Mouse (Mus musculus) liver, adult 2 months (tissue): ENCODE measurements around the gene Cnn2. TPM values are rescaled to one million over a fixed set of nuclear protein-coding genes. Genes with fewer than 3 reads are reported as not detected.
"Not testable (repeated sequence)": the region's sequence is repeated elsewhere in the genome, so short reads cannot be mapped to it uniquely, and the experiment has no call there.

Source experiments
- DNase-seq: peaks from one replicate; pipeline ENCODE4 v3.0.0-alpha.2; 2011; ENCODE audit warnings: low read depth, low spot score; ENCODE audit errors: extremely low read depth
- H3K27ac ChIP-seq: fragments of 200-500 bp; replicated peaks from 2 replicates; pipeline ENCODE4 v1.5.1; 2012; ENCODE audit warnings: low read depth, mild to moderate bottlenecking, control low read depth, inconsistent platforms, low read length; ENCODE audit not compliant: insufficient read depth
- H3K27me3 ChIP-seq: fragments of 200-500 bp; 2 replicates; pipeline ENCODE4 v1.6.1; 2012; ENCODE audit warnings: mild to moderate bottlenecking, moderate library complexity, low read length, inconsistent platforms; ENCODE audit not compliant: control insufficient read depth, insufficient read depth
- H3K36me3 ChIP-seq: fragments of 200-500 bp; 2 replicates; pipeline ENCODE4 v1.6.1; 2012; ENCODE audit warnings: low read length, inconsistent platforms; ENCODE audit not compliant: control insufficient read depth, insufficient read depth
- H3K4me1 ChIP-seq: fragments of 200-500 bp; 2 replicates; pipeline ENCODE4 v1.6.1; 2011; ENCODE audit warnings: low read length; ENCODE audit not compliant: control insufficient read depth, insufficient read depth
- H3K4me3 ChIP-seq: fragments of 200-500 bp; 2 replicates; pipeline ENCODE4 v1.5.1; 2011; ENCODE audit warnings: low read depth, mild to moderate bottlenecking, control low read depth, low read length, moderate library complexity; ENCODE audit not compliant: insufficient read depth
- H3K79me2 ChIP-seq: fragments of 200-500 bp; 2 replicates; pipeline ENCODE4 v1.6.1; 2012; ENCODE audit warnings: inconsistent platforms, mild to moderate bottlenecking, low read length, moderate library complexity; ENCODE audit not compliant: control insufficient read depth, insufficient read depth
- H3K9ac ChIP-seq: fragments of 200-500 bp; 2 replicates; pipeline ENCODE4 v1.6.1; 2012; ENCODE audit warnings: low read depth, mild to moderate bottlenecking, control low read depth, inconsistent platforms, low read length
- CTCF ChIP-seq: fragments of 200-500 bp; IDR thresholded peaks from 2 replicates; pipeline ENCODE4 v1.5.1; 2011; ENCODE audit warnings: low read depth, low read length, control low read depth
- POLR2A ChIP-seq: fragments of 200-500 bp; IDR thresholded peaks from 2 replicates; pipeline ENCODE4 v1.6.1; 2011; ENCODE audit warnings: low read length, control low read depth; ENCODE audit not compliant: insufficient read depth; ENCODE audit errors: extremely low read depth
- WGBS: fragments of 180-500 bp; shearing (Covaris S2); methylation state at CpG from one replicate; pipeline ENCODE4 v1.1.7; 2018; 5-methylcytosine and 5-hydroxymethylcytosine counted together
- polyA plus RNA-seq: library from polyadenylated mRNA; depleted of rRNA; stranded (reverse); fragments of >200 nt; gene quantifications from 2 replicates; pipeline ENCODE4 v1.2.3, GENCODE M21; 2012
- total RNA-seq: library from RNA; depleted of rRNA; stranded (reverse); fragments of >200 nt; gene quantifications from 2 replicates; pipeline ENCODE4 v1.2.3, GENCODE M21; 2014

Gene Cnn2
- total and polyA plus RNA-seq, 2 experiments, result 5.2 to 9.8 TPM

DNA sequence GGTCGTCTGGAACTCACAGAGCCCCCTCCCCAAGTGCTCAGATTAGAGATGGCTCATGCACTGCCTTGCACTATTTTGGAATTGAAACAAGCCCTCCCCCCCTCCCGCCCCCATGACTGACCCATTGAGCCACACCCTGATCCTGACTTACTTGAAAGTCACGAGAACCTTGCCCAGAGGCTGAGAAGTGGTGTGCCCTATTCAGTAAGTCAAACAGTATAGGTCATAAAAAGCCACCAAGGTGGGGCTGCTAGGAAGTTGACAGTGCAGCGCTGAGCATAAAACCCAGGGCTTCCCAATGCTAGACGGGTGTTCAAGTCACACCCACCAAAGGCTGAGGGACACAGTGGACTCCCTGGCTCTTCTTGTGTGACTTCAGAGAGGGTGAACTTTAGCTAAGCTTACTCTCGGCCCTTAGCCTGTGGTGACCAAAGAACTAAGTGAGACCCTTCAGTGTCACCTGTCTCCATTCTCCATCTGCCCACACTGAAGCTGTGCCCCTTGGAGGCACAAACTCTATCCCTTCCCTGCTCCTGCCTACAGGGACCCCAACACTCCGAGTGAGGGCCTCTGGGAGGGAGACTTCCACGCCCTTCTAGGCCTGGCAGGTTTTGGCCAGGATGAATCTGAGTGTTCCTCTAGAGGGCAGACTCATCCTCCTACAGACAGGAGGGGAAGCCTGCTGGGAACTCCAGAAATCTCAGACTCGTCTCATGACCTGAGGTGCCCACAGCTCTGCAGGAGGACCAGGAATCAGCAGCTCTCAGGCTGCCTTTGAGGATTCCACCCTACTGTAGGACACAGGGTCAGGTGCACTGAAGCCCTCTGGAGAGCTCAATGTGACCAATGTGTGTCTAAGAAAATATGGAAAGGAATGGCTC is 45.4 kb downstream of the Cnn2 start:
- Histone ChIP-seq H3K36me3 (peaks cover 3% of the 10 kb centered on the region; the same call in 1 of the 2 replicates), H3K27ac (peak overlapping the region; percentile 35), H3K27me3 (no peaks in the 10 kb centered on the region), H3K4me3 (no peak overlapping the region), H3K9ac (no peak overlapping the region), H3K4me1 (peaks cover 11% of the 10 kb centered on the region; the same call in 1 of the 2 replicates), H3K79me2 (peaks cover 5% of the 10 kb centered on the region; the same call in 1 of the 2 replicates)
- peak; percentile 42 for DNase-seq
- 37% methylated on average over 9 of the region's 9 CpGs for WGBS
- TF ChIP-seq CTCF, result peak; percentile 62
- TF ChIP-seq POLR2A, result no peak

GRCm38 (mm10) chr10:80035148-80035547 is 46.8 kb downstream of the Cnn2 start:
- H3K79me2 ChIP-seq, result peaks cover 9% of the 10 kb centered on the region; the same call in 1 of the 2 replicates
- no peak overlapping the region for H3K9ac ChIP-seq
- whole genome bisulfite sequencing, result 89% methylated on average over 8 of the region's 8 CpGs
- no peak overlapping the region for H3K27ac ChIP-seq
- H3K36me3 ChIP-seq, result peaks cover 3% of the 10 kb centered on the region; the same call in 1 of the 2 replicates
- TF ChIP-seq POLR2A (no peak), CTCF (no peak)
- H3K4me1 ChIP-seq, result peaks cover 14% of the 10 kb centered on the region; the same call in 1 of the 2 replicates
- H3K27me3 ChIP-seq, result no peaks in the 10 kb centered on the region
- H3K4me3 ChIP-seq, result no peak overlapping the region
- no peak for DNase-seq

- DNase-seq, result no peak
- Histone ChIP-seq H3K27ac (no peak overlapping the region), H3K79me2 (peaks cover 9% of the 10 kb centered on the region; the same call in 1 of the 2 replicates), H3K4me3 (no peak overlapping the region), H3K9ac (no peak overlapping the region), H3K4me1 (peaks cover 14% of the 10 kb centered on the region; the same call in 1 of the 2 replicates), H3K27me3 (no peaks in the 10 kb centered on the region), H3K36me3 (peaks cover 3% of the 10 kb centered on the region; the same call in 1 of the 2 replicates)
- TF ChIP-seq POLR2A (no peak), CTCF (no peak)
- WGBS, result 89% methylated on average over 5 of the region's 5 CpGs
These were observed 47.3 kb downstream of the Cnn2 start for GRCm38 (mm10) chr10:80035686-80036085.

DNA sequence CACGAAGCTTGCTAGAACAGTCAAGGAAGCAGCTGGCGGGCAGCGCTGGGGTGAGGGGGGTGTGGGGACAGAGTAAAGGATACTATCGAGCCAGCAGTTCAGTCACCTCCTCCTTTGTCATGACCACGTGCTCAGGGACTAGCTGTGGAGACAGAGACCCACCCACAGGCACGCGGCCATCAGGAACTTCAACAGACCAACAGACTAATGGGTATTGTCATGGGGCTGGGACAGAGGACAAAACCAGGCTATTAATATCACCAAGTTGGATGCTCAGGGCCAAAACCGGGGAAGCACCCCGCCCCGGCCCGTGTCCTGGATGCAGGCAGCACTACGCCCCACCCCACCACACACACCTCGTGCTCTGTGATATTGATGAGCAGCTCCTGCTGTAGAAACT is 48.4 kb downstream of the Cnn2 start:
- Histone ChIP-seq H3K36me3 (peaks cover 3% of the 10 kb centered on the region; the same call in 1 of the 2 replicates), H3K4me3 (no peak overlapping the region), H3K4me1 (peaks cover 14% of the 10 kb centered on the region; the same call in 1 of the 2 replicates), H3K27ac (no peak overlapping the region), H3K27me3 (no peaks in the 10 kb centered on the region), H3K9ac (no peak overlapping the region), H3K79me2 (peaks cover 9% of the 10 kb centered on the region; the same call in 1 of the 2 replicates)
- TF ChIP-seq CTCF (no peak), POLR2A (no peak)
- no peak for DNase-seq
- WGBS, result 92% methylated on average over 13 of the region's 13 CpGs

DNA sequence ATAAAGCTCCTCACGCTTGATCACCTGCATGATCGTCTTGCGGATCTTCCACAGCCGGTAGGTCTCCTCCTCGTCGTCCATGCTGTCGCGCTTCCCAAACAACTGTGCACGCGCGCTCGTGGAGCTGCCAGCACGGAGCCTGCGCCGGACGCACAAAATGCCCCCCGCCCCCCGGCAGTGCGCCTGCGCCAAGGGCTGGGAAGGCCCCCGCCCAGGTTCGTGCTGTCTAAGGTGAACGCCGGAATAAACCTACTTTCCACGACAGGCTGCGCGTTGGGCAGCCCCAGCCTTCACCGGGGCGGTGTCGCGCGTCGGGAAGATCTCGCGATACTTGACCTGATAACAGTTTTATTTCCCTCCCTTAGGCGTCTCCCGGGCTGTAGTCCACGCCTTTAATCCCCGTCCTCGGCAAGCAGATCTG is 51.2 kb downstream of the Cnn2 start, which contains the start of gene Polr2e:
TSS of gene Polr2e (minus strand) at position 237 of the 421 bp plus-strand sequence.
- Histone ChIP-seq H3K27me3 (no peaks in the 10 kb centered on the region), H3K9ac (peak within 1 kb of the TSS; percentile 81), H3K27ac (peak within 1 kb of the TSS; percentile 24), H3K4me3 (peak within 1 kb of the TSS; percentile 78), H3K36me3 (peaks cover 3% of the 10 kb centered on the region; the same call in 1 of the 2 replicates), H3K4me1 (peaks cover 7% of the 10 kb centered on the region; the same call in 1 of the 2 replicates), H3K79me2 (peaks cover 9% of the 10 kb centered on the region; the same call in 1 of the 2 replicates)
- WGBS, result under 1% methylated on average over 40 of the region's 40 CpGs
- peak; percentile 88 for DNase-seq
- TF ChIP-seq CTCF (no peak), POLR2A (peak; percentile 58; the same call in 1 of the 2 replicates)

DNA sequence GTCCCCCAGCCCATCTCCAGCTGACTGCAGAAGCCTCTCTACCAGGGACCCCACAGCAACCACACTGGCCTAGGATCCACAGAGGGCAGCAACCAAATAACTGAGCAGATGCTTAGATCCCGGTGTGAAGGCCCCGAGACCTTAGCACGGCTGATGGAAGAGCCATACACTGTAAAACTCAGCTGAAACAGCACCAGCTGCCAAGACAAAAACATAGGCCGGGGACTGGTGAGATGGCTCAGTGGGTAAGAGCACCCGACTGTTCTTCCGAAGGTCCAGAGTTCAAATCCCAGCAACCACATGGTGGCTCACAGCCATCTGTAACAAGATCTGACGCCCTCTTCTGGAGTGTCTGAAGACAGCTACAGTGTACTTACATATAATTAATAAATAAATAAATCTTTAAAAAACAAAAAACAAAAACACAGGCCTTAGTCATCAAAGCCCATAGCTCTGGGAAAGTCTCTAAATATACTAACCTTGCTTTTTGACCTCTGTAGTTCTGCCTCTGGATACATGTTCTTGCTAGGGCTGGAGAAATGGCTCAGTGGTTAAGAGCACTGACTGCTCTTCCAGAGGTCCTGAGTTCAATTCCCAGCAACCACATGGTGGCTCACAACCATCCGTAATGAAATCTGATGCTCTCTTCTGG is 53.2 kb downstream of the Cnn2 start:
- not testable (repeated sequence) for H3K79me2 ChIP-seq, H3K27ac ChIP-seq, H3K27me3 ChIP-seq, H3K4me3 ChIP-seq, DNase-seq, H3K4me1 ChIP-seq, H3K9ac ChIP-seq, H3K36me3 ChIP-seq
- 90% methylated on average over 8 of the region's 8 CpGs for WGBS
